Mouse (Mus musculus): ENCODE data around the gene Slc35e3. TPM values are rescaled to one million over a fixed set of nuclear protein-coding genes. Genes with fewer than 3 reads are reported as not detected.

The Slc35e3 gene
- polyA plus RNA-seq, 1 experiment, result 19.1 TPM

DNA sequence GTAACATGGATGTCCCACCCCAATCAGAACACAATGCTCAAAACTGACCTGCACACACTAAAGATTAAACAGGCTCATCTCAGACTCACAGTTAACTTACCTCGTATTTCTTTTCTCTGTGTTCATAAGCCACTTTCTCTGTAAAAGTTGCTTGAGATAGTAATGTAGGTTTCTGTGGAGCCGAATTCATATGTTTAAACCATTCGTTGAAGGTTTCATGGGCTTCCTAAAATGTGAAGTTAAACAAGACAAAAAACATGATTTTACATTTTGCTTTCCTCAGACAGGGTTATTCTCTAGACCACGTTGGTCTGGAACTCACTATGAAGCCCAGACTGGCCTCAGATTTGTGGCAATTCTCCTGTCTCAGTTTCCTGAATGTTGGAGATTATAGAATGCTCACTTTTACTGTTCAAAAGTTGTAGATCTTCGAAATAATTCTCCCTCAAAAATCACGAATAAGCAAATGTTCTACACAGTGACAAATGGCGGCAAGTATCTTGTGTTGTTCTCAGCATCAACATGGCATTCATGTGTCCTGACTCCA is 11.7 kb upstream of the Slc35e3 start:
- no peak for DNase-seq
- Histone ChIP-seq H3K4me1 (ENCODE audit: control insufficient read depth, insufficient read depth, low read length) (no peaks in the 10 kb centered on the region), H3K4me3 (replicated peaks; ENCODE audit: extremely low read depth, low read depth, low read length) (no peak overlapping the region)
- TF ChIP-seq POLR2A (IDR thresholded peaks at IDR 0.05; ENCODE audit: borderline replicate concordance, extremely low read depth, low read depth, low read length) (no peak), CTCF (IDR thresholded peaks at IDR 0.05; ENCODE audit: insufficient read depth, low read length) (no peak)
- 93% methylated on average over 7 of the region's 7 CpGs for WGBS

DNA sequence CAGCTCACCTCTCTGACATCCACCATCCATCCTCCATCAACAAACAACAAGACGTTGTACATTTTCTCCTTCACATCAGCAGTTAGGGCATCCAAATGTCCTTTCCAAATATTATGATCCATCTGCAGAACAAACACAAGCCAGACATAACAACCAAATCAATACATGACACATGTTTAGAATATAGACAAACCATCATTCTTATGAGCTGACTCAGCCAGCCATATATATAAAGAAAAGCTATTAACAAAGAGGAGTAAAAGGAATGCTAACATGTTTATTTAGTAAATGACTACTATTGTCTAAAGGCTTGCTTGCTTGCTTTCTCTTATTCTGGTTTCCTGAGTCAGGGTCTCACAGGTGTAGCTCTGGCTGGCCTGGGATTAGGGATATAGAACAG is 11.1 kb upstream of the Slc35e3 start:
- Histone ChIP-seq H3K4me3 (replicated peaks; ENCODE audit: extremely low read depth, low read depth, low read length) (no peak overlapping the region), H3K4me1 (ENCODE audit: control insufficient read depth, insufficient read depth, low read length) (no peaks in the 10 kb centered on the region)
- TF ChIP-seq POLR2A (IDR thresholded peaks at IDR 0.05; ENCODE audit: borderline replicate concordance, extremely low read depth, low read depth, low read length), result no peak
- TF ChIP-seq CTCF (IDR thresholded peaks at IDR 0.05; ENCODE audit: insufficient read depth, low read length), result no peak
- 73% methylated on average over 1 of the region's 1 CpGs for WGBS
- no peak for DNase-seq

- no peak for TF ChIP-seq CTCF (IDR thresholded peaks at IDR 0.05; ENCODE audit: insufficient read depth, low read length)
- TF ChIP-seq POLR2A (IDR thresholded peaks at IDR 0.05; ENCODE audit: borderline replicate concordance, extremely low read depth, low read depth, low read length), result no peak
- no peak overlapping the region for H3K4me3 ChIP-seq (replicated peaks; ENCODE audit: extremely low read depth, low read depth, low read length)
- WGBS, result 94% methylated on average over 5 of the region's 5 CpGs
These were observed 10.6 kb upstream of the Slc35e3 start for GRCm38 (mm10) chr10:117756784-117757183.

DNA sequence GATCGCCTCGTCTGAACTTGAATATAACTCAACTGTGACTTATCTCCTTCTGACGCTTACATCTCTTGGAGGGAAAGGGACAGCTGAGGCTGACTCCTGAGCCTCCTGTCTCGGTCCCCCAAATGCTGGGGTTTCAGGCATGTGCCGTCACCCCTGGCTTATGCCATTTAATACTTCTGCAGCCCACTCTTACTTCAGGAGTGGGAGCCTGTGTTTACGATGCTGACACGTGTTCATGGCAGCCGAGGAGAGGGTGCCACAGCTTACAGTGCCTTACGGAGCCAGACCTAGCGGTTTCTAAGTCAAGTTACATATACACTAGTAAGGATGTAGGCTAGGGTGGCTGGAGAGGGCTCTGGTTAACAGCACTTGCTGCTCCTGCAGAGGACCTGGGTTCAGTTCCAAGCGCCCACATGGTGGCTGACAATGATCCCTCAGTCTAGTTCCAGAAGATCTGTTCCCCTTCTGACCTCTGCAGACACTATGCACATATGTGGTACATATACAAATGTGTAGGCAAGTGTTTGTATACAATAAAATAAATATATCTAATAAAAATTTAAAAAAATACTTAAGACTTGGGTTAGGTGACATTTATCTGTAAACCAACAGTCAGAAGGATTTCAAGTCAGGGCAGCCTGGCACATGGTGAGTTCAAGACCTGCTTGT is 9.8 kb upstream of the Slc35e3 start:
- H3K4me1 ChIP-seq (ENCODE audit: control insufficient read depth, insufficient read depth, low read length), result no peaks in the 10 kb centered on the region
- no peak for TF ChIP-seq POLR2A (IDR thresholded peaks at IDR 0.05; ENCODE audit: borderline replicate concordance, extremely low read depth, low read depth, low read length)
- TF ChIP-seq CTCF (IDR thresholded peaks at IDR 0.05; ENCODE audit: insufficient read depth, low read length), result no peak
- WGBS, result 89% methylated on average over 11 of the region's 11 CpGs
- DNase-seq, result no peak
- H3K4me3 ChIP-seq (replicated peaks; ENCODE audit: extremely low read depth, low read depth, low read length), result no peak overlapping the region

More at GRCm38 (mm10) chr10:117756784-117757183, 10.6 kb upstream of the Slc35e3 start:
- DNase-seq, result no peak
- no peaks in the 10 kb centered on the region for H3K4me1 ChIP-seq (ENCODE audit: control insufficient read depth, insufficient read depth, low read length)

DNA sequence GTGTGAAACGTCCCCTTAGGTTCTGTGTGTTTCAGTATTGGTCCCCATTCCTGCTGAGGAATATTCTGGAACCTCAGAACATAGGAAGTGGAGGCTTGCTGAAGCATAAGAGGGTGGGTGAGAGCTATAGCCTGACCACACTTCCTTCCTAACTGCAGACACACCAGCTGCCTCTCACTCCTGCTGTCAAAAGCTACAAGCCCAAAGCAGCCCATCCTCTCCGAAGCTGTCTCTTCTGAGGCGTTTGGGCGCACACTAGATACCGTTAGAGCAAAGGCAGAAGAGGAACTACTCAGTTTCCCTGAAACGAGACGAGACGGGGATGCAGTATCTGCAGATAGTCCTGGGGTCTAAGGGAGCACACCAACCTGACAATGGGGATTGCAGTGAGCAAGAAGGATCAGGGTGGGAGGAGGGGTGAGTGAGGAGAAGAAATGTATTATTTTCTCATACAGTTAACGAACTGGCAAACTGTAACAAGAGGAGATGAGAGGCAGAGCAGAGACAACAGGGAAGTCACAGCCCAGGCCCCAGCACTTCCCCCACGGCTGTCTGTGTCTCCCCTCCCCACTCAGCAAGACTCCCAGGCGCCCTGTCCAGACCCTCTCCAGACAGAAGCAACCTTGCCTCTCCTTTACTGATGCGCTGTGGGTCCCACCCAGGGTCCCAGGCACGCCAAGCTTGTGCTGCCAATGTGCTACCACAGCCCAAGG is 9.1 kb upstream of the Slc35e3 start:
- WGBS, result 84% methylated on average over 13 of the region's 13 CpGs
- DNase-seq, result no peak
- TF ChIP-seq CTCF (IDR thresholded peaks at IDR 0.05; ENCODE audit: insufficient read depth, low read length), result no peak
- TF ChIP-seq POLR2A (IDR thresholded peaks at IDR 0.05; ENCODE audit: borderline replicate concordance, extremely low read depth, low read depth, low read length), result no peak
- Histone ChIP-seq H3K4me1 (ENCODE audit: control insufficient read depth, insufficient read depth, low read length) (no peaks in the 10 kb centered on the region), H3K4me3 (replicated peaks; ENCODE audit: extremely low read depth, low read depth, low read length) (no peak overlapping the region)

DNA sequence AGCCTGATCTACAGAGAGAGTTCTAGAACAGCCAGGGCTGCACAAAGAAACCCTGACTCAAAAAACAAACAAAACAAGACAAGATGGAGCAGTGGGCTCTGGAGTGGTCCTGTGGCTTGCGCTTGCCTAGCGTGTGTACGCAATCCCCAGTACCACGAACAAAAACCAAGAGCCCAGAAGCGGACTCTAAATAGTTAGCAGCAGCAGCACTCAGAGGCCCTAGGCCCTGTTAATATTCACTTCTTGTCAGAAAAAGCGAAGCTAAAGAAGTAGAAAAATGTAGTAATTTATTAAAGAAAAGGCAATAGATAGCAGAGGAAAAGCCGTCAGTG is 8.4 kb upstream of the Slc35e3 start:
- Histone ChIP-seq H3K4me3 (replicated peaks; ENCODE audit: extremely low read depth, low read depth, low read length) (no peak overlapping the region), H3K4me1 (ENCODE audit: control insufficient read depth, insufficient read depth, low read length) (no peaks in the 10 kb centered on the region)
- WGBS, result 86% methylated on average over 7 of the region's 7 CpGs
- DNase-seq, result no peak
- TF ChIP-seq CTCF (IDR thresholded peaks at IDR 0.05; ENCODE audit: insufficient read depth, low read length) (no peak), POLR2A (IDR thresholded peaks at IDR 0.05; ENCODE audit: borderline replicate concordance, extremely low read depth, low read depth, low read length) (no peak)

DNA sequence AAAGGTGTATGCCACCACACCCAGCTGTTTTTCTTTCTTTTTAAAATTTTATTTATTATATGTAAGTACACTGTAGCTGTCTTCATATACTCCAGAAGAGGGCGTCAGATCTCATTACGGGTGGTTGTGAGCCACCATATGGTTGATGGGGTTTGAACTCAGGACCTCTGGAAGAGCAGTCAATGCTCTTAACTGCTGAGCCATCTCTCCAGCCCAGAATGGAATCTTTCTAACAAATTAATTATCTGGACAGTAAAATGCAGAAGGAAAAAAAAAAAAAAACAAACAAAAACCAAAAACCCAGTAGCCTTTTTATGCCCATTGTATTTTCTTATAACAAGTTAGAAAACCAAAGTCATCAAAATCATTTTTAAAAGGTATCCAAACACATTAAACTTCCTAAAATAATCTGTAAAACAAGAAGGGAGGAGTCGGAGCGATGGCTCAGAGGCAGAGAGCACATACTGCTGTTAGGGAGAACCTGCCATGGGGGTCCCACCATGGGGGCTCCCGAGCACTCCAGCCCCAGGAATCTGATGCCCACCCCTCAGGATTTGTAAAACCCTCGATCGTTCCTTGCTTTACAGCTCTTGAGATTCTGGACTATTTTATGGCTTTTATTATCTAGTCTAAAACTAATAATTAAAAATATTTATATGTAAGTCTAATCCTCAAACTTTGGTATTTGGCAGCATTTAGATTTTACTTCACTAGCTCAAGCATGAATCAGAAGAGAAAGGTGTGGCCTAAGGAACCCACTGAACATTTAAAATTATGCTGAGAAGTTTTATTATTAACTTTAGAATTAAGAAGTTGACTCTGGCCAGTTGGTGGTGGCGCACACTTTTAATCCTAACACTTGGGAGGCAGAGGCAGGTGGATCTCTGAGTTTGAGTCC is 7.8 kb upstream of the Slc35e3 start:
- no peak overlapping the region for H3K4me3 ChIP-seq (replicated peaks; ENCODE audit: extremely low read depth, low read depth, low read length)
- no peaks in the 10 kb centered on the region for H3K4me1 ChIP-seq (ENCODE audit: control insufficient read depth, insufficient read depth, low read length)
- TF ChIP-seq CTCF (IDR thresholded peaks at IDR 0.05; ENCODE audit: insufficient read depth, low read length) (no peak), POLR2A (IDR thresholded peaks at IDR 0.05; ENCODE audit: borderline replicate concordance, extremely low read depth, low read depth, low read length) (no peak)
- DNase-seq, result no peak
- 95% methylated on average over 8 of the region's 8 CpGs for WGBS

GRCm38 (mm10) chr10:117752851-117753647 is 6.9 kb upstream of the Slc35e3 start:
- TF ChIP-seq CTCF (IDR thresholded peaks at IDR 0.05; ENCODE audit: insufficient read depth, low read length), result no peak
- TF ChIP-seq POLR2A (IDR thresholded peaks at IDR 0.05; ENCODE audit: borderline replicate concordance, extremely low read depth, low read depth, low read length), result no peak
- Histone ChIP-seq H3K4me3 (replicated peaks; ENCODE audit: extremely low read depth, low read depth, low read length) (no peak overlapping the region), H3K4me1 (ENCODE audit: control insufficient read depth, insufficient read depth, low read length) (no peaks in the 10 kb centered on the region)
- no peak for DNase-seq
- 94% methylated on average over 5 of the region's 5 CpGs for WGBS
